Mouse (Mus musculus): ENCODE measurements around the gene Nmb. TPM values are rescaled to one million over a fixed set of nuclear protein-coding genes. Genes with fewer than 3 reads are reported as not detected.
A peak's percentile ranks its signal among the peaks of the same experiment; 100 is the strongest.

The Nmb gene
- total RNA-seq, 2 experiments from 2014 or later: 9.9 to 12.7 TPM

DNA sequence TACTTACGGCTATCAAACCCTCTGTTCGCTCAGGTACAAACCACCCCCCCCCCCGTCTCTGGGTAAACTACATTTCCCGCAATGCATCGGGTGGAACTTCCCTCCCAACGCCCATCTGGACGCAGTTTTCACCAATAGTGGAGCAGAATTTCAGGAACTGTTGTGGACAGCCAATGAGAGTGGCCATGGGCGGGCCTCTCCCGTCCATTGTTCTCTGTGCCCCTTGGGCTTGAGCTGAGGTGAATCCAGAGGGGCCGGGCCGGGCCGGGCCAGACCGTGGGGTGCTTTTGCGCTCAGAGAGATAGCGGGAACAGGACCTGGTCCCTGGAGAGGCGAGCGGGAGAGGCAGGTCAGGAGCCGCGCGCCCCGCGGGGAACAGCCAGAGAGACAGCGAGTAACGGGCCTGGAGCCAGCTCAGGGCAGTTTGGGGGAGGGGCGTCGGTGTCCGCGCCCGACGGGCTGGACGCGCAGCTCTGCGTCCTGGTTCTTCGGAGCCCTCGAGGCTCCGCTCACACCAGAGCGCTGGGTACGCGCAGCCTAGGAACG lies 44.1 kb downstream of the Nmb start, which contains the start of gene Zscan2:
Gene Zscan2 (plus strand): TSS at position 192 of the 546 bp plus-strand sequence.
- peak; percentile 85 to 88 for DNase-seq (ENCODE audit: low spot score in 2 of 2)

DNA sequence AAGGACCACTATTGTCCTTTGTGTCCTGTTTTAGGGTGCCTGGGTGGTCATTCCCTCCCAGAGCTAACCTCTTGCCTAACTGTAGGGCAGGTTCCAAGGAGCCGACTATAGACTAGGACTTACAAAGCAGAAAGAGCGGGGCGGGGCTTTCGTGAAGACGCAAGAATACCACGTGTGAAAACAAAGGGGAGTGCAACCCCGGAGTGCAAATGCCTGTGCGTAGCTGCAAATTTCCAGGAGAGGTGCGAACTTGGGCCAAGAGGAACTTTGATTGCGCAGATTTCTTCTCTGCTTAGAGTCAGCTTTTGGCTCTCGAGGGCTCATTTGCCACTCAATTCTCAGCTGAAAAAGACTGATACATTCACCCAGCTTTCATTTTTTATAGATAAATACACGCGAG lies 44.6 kb downstream of the Nmb start:
- DNase-seq (ENCODE audit: low spot score in 2 of 2): peak; percentile 41 to 52

DNA sequence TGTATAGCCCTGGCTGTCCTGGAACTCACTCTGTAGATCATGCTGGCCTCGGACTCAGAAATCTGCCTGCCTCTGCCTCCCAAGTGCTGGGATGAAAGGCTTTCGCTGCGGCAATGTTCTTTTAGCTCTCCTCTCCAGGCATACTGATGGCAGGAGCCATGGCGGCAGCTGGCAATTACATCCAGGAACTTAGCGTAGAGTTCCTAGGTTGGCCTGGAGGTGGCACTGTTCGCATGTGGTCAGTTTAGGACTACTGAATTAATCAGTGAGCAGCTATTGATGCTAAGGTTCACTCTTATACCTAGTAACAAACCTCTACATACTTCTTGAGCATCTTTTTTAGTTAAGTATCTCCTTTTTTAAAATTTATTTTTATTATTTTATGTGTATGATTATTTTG lies 47.7 kb downstream of the Nmb start:
- peak; percentile 85 to 86 for DNase-seq (ENCODE audit: low spot score in 2 of 2)

DNA sequence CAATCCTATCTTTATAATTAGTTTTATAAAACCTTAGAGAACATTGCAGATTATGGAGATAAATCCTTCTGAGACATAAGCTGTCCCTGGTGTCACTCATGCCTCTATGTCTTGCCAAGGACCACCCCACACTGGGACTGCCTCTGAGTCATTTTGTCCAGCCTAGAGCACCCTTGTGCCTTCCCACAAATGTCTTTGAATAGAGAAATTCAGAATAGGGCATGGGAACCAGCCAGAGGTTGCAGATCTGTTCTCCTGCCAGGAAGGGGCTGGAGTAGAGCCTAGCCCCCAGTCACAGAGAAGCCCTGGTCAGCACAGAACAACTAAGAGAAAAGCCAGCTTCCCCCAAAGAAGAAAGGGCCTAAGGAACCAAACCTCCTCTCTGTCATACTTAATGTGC lies 49.6 kb downstream of the Nmb start:
- DNase-seq (ENCODE audit: low spot score in 2 of 2): peak; percentile 42 to 56

DNA sequence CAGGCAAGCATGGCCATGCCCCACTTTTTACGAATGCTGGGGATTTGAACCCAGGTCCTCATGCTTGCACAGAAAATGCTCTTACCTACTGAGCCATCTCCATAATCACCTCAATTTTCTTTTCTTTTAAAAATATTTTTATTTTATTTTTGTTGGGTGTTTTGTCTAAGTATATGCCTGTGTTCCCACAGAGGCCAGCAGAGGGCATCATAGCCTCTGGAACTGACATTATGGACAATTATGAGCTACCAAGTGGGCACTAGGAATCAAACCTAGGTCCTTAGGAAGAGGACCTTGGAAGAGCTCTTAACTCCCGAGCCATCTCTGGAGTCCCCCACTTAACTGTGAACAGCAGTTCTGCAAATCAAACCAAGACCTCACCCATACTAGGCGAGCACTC lies 51.7 kb downstream of the Nmb start:
- DNase-seq (ENCODE audit: low spot score in 2 of 2): no peak

Other genes starting within 250 kb of the Nmb start
- gene Crtc3, start 216.2 kb downstream of the Nmb start, total RNA-seq (2021): 10 to 100 TPM; 21.4 to 25.9 TPM
- 10 to 100 TPM; 28.8 to 37.8 TPM for gene Iqgap1, start 79.1 kb downstream of the Nmb start, total RNA-seq (2021)
- 10 to 100 TPM; 13.5 to 14.4 TPM for gene Zscan2, start 44.2 kb downstream of the Nmb start, total RNA-seq (2021)
- 10 to 100 TPM; 28.4 to 33.4 TPM for gene Wdr73, start 3.8 kb downstream of the Nmb start, total RNA-seq (2021)
- 10 to 100 TPM; 75.7 to 79.5 TPM for gene Sec11a, start 42.7 kb upstream of the Nmb start, total RNA-seq (2021)
- gene Zfp592, start 88.6 kb upstream of the Nmb start, total RNA-seq (2021): 10 to 100 TPM; 24.8 to 32.7 TPM
- 1 to 10 TPM; 1.0 to 1.2 TPM for gene Alpk3, start 152.5 kb upstream of the Nmb start, total RNA-seq (2021)
- not detected for gene Slc28a1, start 209.7 kb upstream of the Nmb start, total RNA-seq (2021)

Data from layer of hippocampus, postnatal 10 days (tissue).